In genomic region chr14:18284581-18284980, GRCm38 (mm10) we compare ENCODE assay signal across 8 mouse cellular contexts. TPM values are rescaled to one million over a fixed set of nuclear protein-coding genes. Genes with fewer than 3 reads are reported as not detected.
DNase-seq lines count a peak whose midpoint lies in the region; ATAC-seq lines count a peak whose summit lies in the region.

No protein-coding gene starts in this region.

- 82% methylated on average over 2 of the region's 2 CpGs for WGBS in heart, embryonic 10.5 days
- whole genome bisulfite sequencing in midbrain, embryonic 14.5 days = 87% methylated on average over 2 of the region's 2 CpGs
- WGBS in midbrain, embryonic 13.5 days = 85% methylated on average over 2 of the region's 2 CpGs
- 91% methylated on average over 2 of the region's 2 CpGs for WGBS in midbrain, embryonic 10.5 days

- H3K4me2 ChIP-seq in midbrain, embryonic 14.5 days (ENCODE audit: low read length) = no peak overlapping the region
- no peak overlapping the region for H3K4me2 ChIP-seq in midbrain, embryonic 13.5 days (replicated peaks)

- no peaks in the 10 kb centered on the region for H3K4me1 ChIP-seq in heart, embryonic 10.5 days
- H3K4me1 ChIP-seq in midbrain, embryonic 14.5 days (ENCODE audit: control insufficient read depth, insufficient read depth, low read length) = no peaks in the 10 kb centered on the region
- H3K4me1 ChIP-seq in midbrain, embryonic 13.5 days (replicated peaks) = no peaks in the 10 kb centered on the region
- no peaks in the 10 kb centered on the region for H3K4me1 ChIP-seq in midbrain, embryonic 10.5 days

- H3K9ac ChIP-seq in midbrain, embryonic 14.5 days (replicated peaks; ENCODE audit: low read length) = no peak overlapping the region
- H3K9ac ChIP-seq in midbrain, embryonic 13.5 days (replicated peaks) = no peak overlapping the region

- H3K9me3 ChIP-seq in heart, embryonic 10.5 days = no peaks in the 10 kb centered on the region
- no peaks in the 10 kb centered on the region for H3K9me3 ChIP-seq in midbrain, embryonic 14.5 days (ENCODE audit: control insufficient read depth, low read length)
- H3K9me3 ChIP-seq in midbrain, embryonic 13.5 days = no peaks in the 10 kb centered on the region
- no peaks in the 10 kb centered on the region for H3K9me3 ChIP-seq in midbrain, embryonic 10.5 days (replicated peaks)

- no peak overlapping the region for H3K27ac ChIP-seq in heart, embryonic 10.5 days
- H3K27ac ChIP-seq in midbrain, embryonic 14.5 days (replicated peaks; ENCODE audit: low read depth, low read length) = no peak overlapping the region
- no peak overlapping the region for H3K27ac ChIP-seq in midbrain, embryonic 13.5 days
- no peak overlapping the region for H3K27ac ChIP-seq in midbrain, embryonic 10.5 days (replicated peaks)

- H3K36me3 ChIP-seq in heart, embryonic 10.5 days = peaks cover 20% of the 10 kb centered on the region
- peaks cover 25% of the 10 kb centered on the region for H3K36me3 ChIP-seq in midbrain, embryonic 14.5 days (ENCODE audit: control insufficient read depth, insufficient read depth, low read length)
- H3K36me3 ChIP-seq in midbrain, embryonic 13.5 days = peaks cover 26% of the 10 kb centered on the region
- peaks cover 49% of the 10 kb centered on the region for H3K36me3 ChIP-seq in midbrain, embryonic 10.5 days

- H3K27me3 ChIP-seq in heart, embryonic 10.5 days (ENCODE audit: insufficient read depth, poor library complexity, severe bottlenecking) = no peaks in the 10 kb centered on the region
- no peaks in the 10 kb centered on the region for H3K27me3 ChIP-seq in midbrain, embryonic 14.5 days (ENCODE audit: control insufficient read depth, insufficient read depth, low read length)
- no peaks in the 10 kb centered on the region for H3K27me3 ChIP-seq in midbrain, embryonic 13.5 days
- H3K27me3 ChIP-seq in midbrain, embryonic 10.5 days (ENCODE audit: low read depth, poor library complexity, severe bottlenecking) = no peaks in the 10 kb centered on the region

- H3K4me3 ChIP-seq in heart, embryonic 10.5 days = no peak overlapping the region
- no peak overlapping the region for H3K4me3 ChIP-seq in midbrain, embryonic 14.5 days (replicated peaks; ENCODE audit: low read depth, low read length)
- no peak overlapping the region for H3K4me3 ChIP-seq in midbrain, embryonic 13.5 days (replicated peaks)
- no peak overlapping the region for H3K4me3 ChIP-seq in midbrain, embryonic 10.5 days

- peak; percentile 28 for DNase-seq in heart, adult 8-10 months (ENCODE audit: low spot score)
- no peak for DNase-seq in heart, embryonic 10.5 days (ENCODE audit: low spot score)
- DNase-seq in midbrain, embryonic 14.5 days = peak; percentile 45
- peak; percentile 20 for DNase-seq in ZHBTc4 (ENCODE audit: low read depth, low spot score)
- DNase-seq in right cerebral cortex, postnatal 10 days (ENCODE audit: low spot score in 2 of 2) = no peak
- DNase-seq in midbrain, embryonic 10.5 days (ENCODE audit: low spot score) = no peak

- no peak for ATAC-seq in midbrain, embryonic 14.5 days (ENCODE audit: low FRiP score, low TSS enrichment)
- no peak for ATAC-seq in midbrain, embryonic 13.5 days
- ATAC-seq in neutrophil, adult 5-6 weeks (ENCODE audit: extremely low read depth, insufficient number of reproducible peaks, low FRiP score, poor library complexity, severe bottlenecking) = 0 out of 2 replicates have a peak, but pooled peaks have one; percentile 13

RNA-seq across cellular contexts. Expression of gene Rpl15, which starts 13.4 kb away (rescaled TPM):
- total RNA-seq in heart, adult 8-10 months (2022) = 100 to 1,000 TPM; 507 to 588 (median 548) TPM
- 332 and 406 TPM in 2 replicates for polyA plus RNA-seq in heart, embryonic 10.5 days (2016; fragmentation: Nextera tagmentation; extraction: Ambion mirVana)
- polyA plus RNA-seq in midbrain, embryonic 14.5 days (2014; fragmentation: Nextera tagmentation; extraction: Ambion mirVana) = 350 and 371 TPM in 2 replicates
- 322 and 334 TPM in 2 replicates for polyA plus RNA-seq in midbrain, embryonic 13.5 days (2015; fragmentation: Nextera tagmentation; extraction: Ambion mirVana)
- total RNA-seq in neutrophil, adult 5-6 weeks (2017) = 768 and 793 TPM in 2 replicates
- 379 and 446 TPM in 2 replicates for polyA plus RNA-seq in midbrain, embryonic 10.5 days (2016; fragmentation: Nextera tagmentation; extraction: Ambion mirVana)

RNA-seq across cellular contexts. Expression of gene Nkiras1, which starts 13.6 kb away (rescaled TPM):
- total RNA-seq in heart, adult 8-10 months (2022) = 10 to 100 TPM; 31.4 to 43.7 (median 36.6) TPM
- 14.8 and 16.7 TPM in 2 replicates for polyA plus RNA-seq in heart, embryonic 10.5 days (2016; fragmentation: Nextera tagmentation; extraction: Ambion mirVana)
- 38.0 and 54.5 TPM in 2 replicates for polyA plus RNA-seq in midbrain, embryonic 14.5 days (2014; fragmentation: Nextera tagmentation; extraction: Ambion mirVana)
- polyA plus RNA-seq in midbrain, embryonic 13.5 days (2015; fragmentation: Nextera tagmentation; extraction: Ambion mirVana) = 32.2 and 32.8 TPM in 2 replicates
- 23.6 and 27.5 TPM in 2 replicates for total RNA-seq in neutrophil, adult 5-6 weeks (2017)
- 11.3 and 12.6 TPM in 2 replicates for polyA plus RNA-seq in midbrain, embryonic 10.5 days (2016; fragmentation: Nextera tagmentation; extraction: Ambion mirVana)

RNA-seq across cellular contexts. Expression of gene Nr1d2, which starts 45.7 kb away (rescaled TPM):
- 100 to 1,000 TPM in 2 of 4 experiments, 10 to 100 TPM in 2; 68.8 to 111 (median 99.4) TPM for total RNA-seq in heart, adult 8-10 months (2022)
- polyA plus RNA-seq in heart, embryonic 10.5 days (2016; fragmentation: Nextera tagmentation; extraction: Ambion mirVana) = 5.4 and 8.8 TPM in 2 replicates
- polyA plus RNA-seq in midbrain, embryonic 14.5 days (2014; fragmentation: Nextera tagmentation; extraction: Ambion mirVana) = 3.6 and 7.0 TPM in 2 replicates
- polyA plus RNA-seq in midbrain, embryonic 13.5 days (2015; fragmentation: Nextera tagmentation; extraction: Ambion mirVana) = 4.0 and 5.1 TPM in 2 replicates
- total RNA-seq in neutrophil, adult 5-6 weeks (2017) = 22.0 and 23.3 TPM in 2 replicates
- polyA plus RNA-seq in midbrain, embryonic 10.5 days (2016; fragmentation: Nextera tagmentation; extraction: Ambion mirVana) = 4.0 and 4.1 TPM in 2 replicates

RNA-seq across cellular contexts. Expression of gene Ube2e1, which starts 47.1 kb away (rescaled TPM):
- 10 to 100 TPM; 37.6 to 46.9 (median 40.8) TPM for total RNA-seq in heart, adult 8-10 months (2022)
- 63.9 and 107 TPM in 2 replicates for polyA plus RNA-seq in heart, embryonic 10.5 days (2016; fragmentation: Nextera tagmentation; extraction: Ambion mirVana)
- polyA plus RNA-seq in midbrain, embryonic 14.5 days (2014; fragmentation: Nextera tagmentation; extraction: Ambion mirVana) = 83.0 and 139 TPM in 2 replicates
- 219 TPM in 2 replicates for polyA plus RNA-seq in midbrain, embryonic 13.5 days (2015; fragmentation: Nextera tagmentation; extraction: Ambion mirVana)
- total RNA-seq in neutrophil, adult 5-6 weeks (2017) = 27.6 and 44.5 TPM in 2 replicates
- polyA plus RNA-seq in midbrain, embryonic 10.5 days (2016; fragmentation: Nextera tagmentation; extraction: Ambion mirVana) = 174 TPM in 2 replicates

Comparison
In these comparisons a context has a peak if more than half of its experiments do, and no peak if none do; other contexts are left out.
1. DNase-seq: peak in heart, adult 8-10 months (single experiment), midbrain, embryonic 14.5 days (single experiment) and ZHBTc4 (single experiment); none in heart, embryonic 10.5 days (single experiment), right cerebral cortex, postnatal 10 days (0 of 2) and midbrain, embryonic 10.5 days (single experiment).